Mouse (Mus musculus) hindbrain, embryonic 13.5 days (tissue): ENCODE measurements around the gene Sec22b. TPM values are rescaled to one million over a fixed set of nuclear protein-coding genes. Genes with fewer than 3 reads are reported as not detected.

Experiments used
- ATAC-seq: fragments of 200-750 bp; cut with Nextera tagmentation; 2 replicates; pipeline ENCODE4 v1.8.0; 2017; ENCODE audit warnings: moderate TSS enrichment; ENCODE audit not compliant: low FRiP score
- H3K27ac ChIP-seq: fragments of 300-500 bp; sonication (generic); 2 replicates; pipeline ENCODE4 v1.5.1; 2015; ENCODE audit warnings: inconsistent platforms, mild to moderate bottlenecking, moderate library complexity
- H3K27me3 ChIP-seq: fragments of 300-500 bp; sonication (generic); 2 replicates; pipeline ENCODE4 v1.6.1; 2015; ENCODE audit warnings: mild to moderate bottlenecking, inconsistent platforms
- H3K36me3 ChIP-seq: fragments of 300-500 bp; sonication (generic); 2 replicates; pipeline ENCODE4 v1.6.1; 2015; ENCODE audit warnings: mild to moderate bottlenecking, inconsistent platforms
- H3K4me1 ChIP-seq: fragments of 300-500 bp; sonication (generic); replicated peaks from 2 replicates; pipeline ENCODE4 v1.6.1; 2015; ENCODE audit warnings: inconsistent platforms
- H3K4me2 ChIP-seq: fragments of 300-500 bp; sonication (generic); 2 replicates; pipeline ENCODE4 v1.6.1; 2015; ENCODE audit warnings: inconsistent platforms, mild to moderate bottlenecking, moderate library complexity
- H3K4me3 ChIP-seq: fragments of 300-500 bp; sonication (generic); 2 replicates; pipeline ENCODE4 v1.5.1; 2015; ENCODE audit warnings: mild to moderate bottlenecking, inconsistent platforms
- H3K9ac ChIP-seq: fragments of 300-500 bp; sonication (generic); 2 replicates; pipeline ENCODE4 v1.6.1; 2015; ENCODE audit warnings: mild to moderate bottlenecking, inconsistent platforms
- H3K9me3 ChIP-seq: fragments of 300-500 bp; sonication (generic); 2 replicates; pipeline ENCODE4 v1.6.1; 2016; ENCODE audit warnings: inconsistent platforms
- WGBS: fragments of 180-500 bp; shearing (Covaris S2); methylation state at CpG from one replicate; pipeline ENCODE4 v1.1.7; 2015; 5-methylcytosine and 5-hydroxymethylcytosine counted together
- polyA plus RNA-seq: library from polyadenylated mRNA; unstranded; fragments of >200 nt; fragmentation: Nextera tagmentation; extraction: Ambion mirVana; gene quantifications from 2 replicates; pipeline ENCODE4 v1.2.1, GENCODE M21; 2015

Sec22b gene
- polyA plus RNA-seq, 1 experiment from 2014 or later: 103 TPM

DNA sequence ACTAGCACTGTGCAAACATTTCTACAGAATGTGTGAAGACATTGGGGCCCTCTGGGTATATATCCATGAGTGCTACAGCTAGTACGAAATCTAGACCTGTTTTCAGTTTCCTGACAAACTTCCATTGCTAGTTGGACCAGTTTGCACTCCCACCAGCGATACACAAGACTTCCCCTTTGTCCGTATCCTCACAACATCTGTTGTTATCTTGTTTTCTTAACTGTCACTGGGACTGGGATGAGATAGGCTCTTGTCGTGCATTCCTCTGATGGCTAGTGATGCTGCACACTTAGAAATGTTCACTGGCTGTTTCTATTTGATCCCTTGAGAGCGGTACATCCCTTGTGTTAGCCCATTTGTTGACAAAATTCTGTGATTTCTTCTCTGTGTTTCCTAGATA, 49.0 kb downstream of the Sec22b start:
- Histone ChIP-seq H3K9ac (no peak overlapping the region), H3K4me1 (no peaks in the 10 kb centered on the region), H3K27me3 (peaks cover 3% of the 10 kb centered on the region; the same call in 1 of the 2 replicates), H3K4me3 (no peak overlapping the region), H3K9me3 (no peaks in the 10 kb centered on the region), H3K36me3 (no peaks in the 10 kb centered on the region), H3K4me2 (no peak overlapping the region), H3K27ac (no peak overlapping the region)
- 70% methylated on average over 5 of the region's 5 CpGs for WGBS
- ATAC-seq: no peak

- no peaks in the 10 kb centered on the region for H3K36me3 ChIP-seq
- ATAC-seq: no peak
- 75% methylated on average over 3 of the region's 3 CpGs for WGBS
- H3K9me3 ChIP-seq: no peaks in the 10 kb centered on the region
- peaks cover 3% of the 10 kb centered on the region; the same call in 1 of the 2 replicates for H3K27me3 ChIP-seq
- no peak overlapping the region for H3K4me2 ChIP-seq
- no peak overlapping the region for H3K27ac ChIP-seq
- H3K4me3 ChIP-seq: no peak overlapping the region
- H3K9ac ChIP-seq: no peak overlapping the region
- no peaks in the 10 kb centered on the region for H3K4me1 ChIP-seq
Observed at GRCm38 (mm10) chr3:97951134-97951533, 50.1 kb downstream of the Sec22b start.

GRCm38 (mm10) chr3:97953196-97953595, 52.2 kb downstream of the Sec22b start:
- ATAC-seq: no peak
- H3K4me3 ChIP-seq: no peak overlapping the region
- WGBS: 89% methylated on average over 2 of the region's 2 CpGs
- no peaks in the 10 kb centered on the region for H3K9me3 ChIP-seq
- no peaks in the 10 kb centered on the region for H3K27me3 ChIP-seq
- H3K4me2 ChIP-seq: no peak overlapping the region
- H3K4me1 ChIP-seq: no peaks in the 10 kb centered on the region
- no peaks in the 10 kb centered on the region for H3K36me3 ChIP-seq
- H3K9ac ChIP-seq: no peak overlapping the region
- no peak overlapping the region for H3K27ac ChIP-seq

DNA sequence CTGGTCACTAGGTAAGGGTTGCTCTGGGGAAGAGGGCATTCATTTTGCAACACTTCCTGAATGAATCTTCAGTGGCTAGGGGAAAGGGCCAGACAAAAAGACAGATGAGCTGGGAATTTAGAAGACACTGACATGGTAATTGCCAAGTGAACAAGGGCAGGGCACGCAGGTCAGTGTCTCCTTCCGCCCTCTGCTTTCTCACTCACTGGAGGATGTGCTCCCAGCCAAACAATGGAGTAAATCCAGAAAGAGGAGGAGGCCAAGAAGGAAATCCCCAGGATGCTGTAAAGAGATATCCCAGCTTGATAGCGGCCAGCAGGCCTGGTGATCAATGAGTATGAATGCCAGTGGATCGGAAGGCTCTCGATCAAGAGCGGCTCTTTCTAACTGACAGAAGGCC, 55.3 kb downstream of the Sec22b start:
- 47% methylated on average over 6 of the region's 6 CpGs for WGBS
- ATAC-seq: no peak

GRCm38 (mm10) chr3:97956926-97957325, 55.9 kb downstream of the Sec22b start:
- no peaks in the 10 kb centered on the region for H3K9me3 ChIP-seq
- 83% methylated on average over 1 of the region's 1 CpGs for WGBS
- H3K36me3 ChIP-seq: no peaks in the 10 kb centered on the region
- H3K27me3 ChIP-seq: no peaks in the 10 kb centered on the region
- no peak overlapping the region for H3K4me2 ChIP-seq
- H3K27ac ChIP-seq: no peak overlapping the region
- no peak overlapping the region for H3K4me3 ChIP-seq
- H3K4me1 ChIP-seq: peaks cover 8% of the 10 kb centered on the region
- ATAC-seq: no peak
- no peak overlapping the region for H3K9ac ChIP-seq

More for the DNA sequence above, 55.3 kb downstream of the Sec22b start:
- H3K9ac ChIP-seq: no peak overlapping the region
- H3K27ac ChIP-seq: no peak overlapping the region
- no peaks in the 10 kb centered on the region for H3K36me3 ChIP-seq
- no peak overlapping the region for H3K4me2 ChIP-seq
- H3K4me1 ChIP-seq: peaks cover 7% of the 10 kb centered on the region
- H3K4me3 ChIP-seq: no peak overlapping the region
- H3K9me3 ChIP-seq: no peaks in the 10 kb centered on the region
- H3K27me3 ChIP-seq: no peaks in the 10 kb centered on the region

DNA sequence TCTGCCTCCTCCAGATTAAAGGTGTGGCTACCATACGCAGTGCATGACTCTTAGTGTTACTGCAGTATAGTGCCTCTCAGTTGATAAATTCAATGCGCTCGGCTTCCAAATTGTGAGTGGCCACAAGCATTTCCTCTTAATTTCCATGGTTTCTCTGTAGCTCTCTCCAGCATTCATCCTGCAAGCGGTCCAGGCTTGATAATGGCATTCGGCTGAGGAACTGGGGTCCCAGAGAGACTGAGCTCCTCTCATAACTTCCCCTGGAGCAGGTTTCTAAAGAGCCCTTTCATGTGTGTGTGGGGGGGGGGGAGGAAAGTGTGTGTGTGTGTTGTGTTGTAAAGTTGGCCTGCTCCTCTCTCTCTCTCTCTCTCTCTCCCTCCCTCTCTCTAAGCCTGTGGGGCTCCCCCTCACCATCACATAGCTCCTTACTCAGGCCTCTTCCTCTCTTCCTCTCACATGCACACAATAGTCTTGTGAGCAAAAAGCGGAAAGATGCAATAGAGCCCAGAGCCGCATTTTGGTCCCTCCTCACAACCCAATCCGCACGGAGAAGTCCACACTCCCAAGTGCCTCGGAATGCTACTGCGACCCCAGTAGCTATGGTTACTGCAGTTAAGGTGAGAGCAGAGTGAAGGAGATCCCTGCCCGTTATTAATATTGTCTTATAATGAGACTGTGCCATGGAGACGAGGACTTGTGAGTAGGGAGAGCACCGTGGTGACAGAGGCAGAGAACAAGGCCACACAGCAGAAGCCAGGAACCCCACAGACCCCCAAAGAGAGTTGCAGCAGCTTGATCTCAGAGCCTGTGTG, 60.0 kb downstream of the Sec22b start:
- H3K27ac ChIP-seq: no peak overlapping the region
- H3K4me1 ChIP-seq: peaks cover 8% of the 10 kb centered on the region
- H3K36me3 ChIP-seq: no peaks in the 10 kb centered on the region
- WGBS: 52% methylated on average over 14 of the region's 14 CpGs
- no peak overlapping the region for H3K4me2 ChIP-seq
- H3K9ac ChIP-seq: 0 out of 2 replicates have a peak overlapping the region, but pooled peaks have one; percentile 25
- H3K27me3 ChIP-seq: no peaks in the 10 kb centered on the region
- ATAC-seq: no peak
- no peaks in the 10 kb centered on the region for H3K9me3 ChIP-seq
- H3K4me3 ChIP-seq: no peak overlapping the region

DNA sequence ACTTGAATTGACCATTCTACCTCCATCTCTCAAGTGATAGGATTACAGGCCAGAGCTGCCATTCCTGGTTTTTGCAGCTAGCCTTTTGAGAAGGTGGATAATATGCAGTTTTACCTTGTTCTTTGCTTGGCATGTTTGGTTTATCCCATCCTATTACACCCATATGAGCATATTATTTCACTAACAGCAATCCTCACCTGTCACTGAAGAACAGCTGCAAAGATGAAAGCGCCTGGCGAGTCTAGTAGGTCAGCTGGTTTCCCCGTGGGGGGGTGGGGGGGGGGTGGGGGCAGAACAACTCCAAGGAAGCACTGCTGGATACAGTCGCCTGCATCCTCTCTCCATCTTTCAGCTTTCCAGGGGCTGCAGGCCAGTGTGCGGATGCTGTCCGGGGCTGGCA, 61.0 kb downstream of the Sec22b start:
- Histone ChIP-seq H3K4me2 (no peak overlapping the region), H3K27ac (no peak overlapping the region), H3K4me3 (no peak overlapping the region), H3K36me3 (no peaks in the 10 kb centered on the region), H3K9me3 (no peaks in the 10 kb centered on the region), H3K27me3 (no peaks in the 10 kb centered on the region), H3K4me1 (peaks cover 8% of the 10 kb centered on the region), H3K9ac (no peak overlapping the region)
- ATAC-seq: no peak
- WGBS: 71% methylated on average over 6 of the region's 6 CpGs

GRCm38 (mm10) chr3:97964878-97965353, 63.9 kb downstream of the Sec22b start:
- no peak for ATAC-seq

GRCm38 (mm10) chr3:97967627-97968026, 66.6 kb downstream of the Sec22b start:
- no peak overlapping the region for H3K27ac ChIP-seq
- H3K4me3 ChIP-seq: no peak overlapping the region
- no peak overlapping the region for H3K9ac ChIP-seq
- no peak overlapping the region for H3K4me2 ChIP-seq
- no peaks in the 10 kb centered on the region for H3K9me3 ChIP-seq
- 67% methylated on average over 2 of the region's 2 CpGs for WGBS
- H3K4me1 ChIP-seq: no peaks in the 10 kb centered on the region
- H3K27me3 ChIP-seq: no peaks in the 10 kb centered on the region
- H3K36me3 ChIP-seq: no peaks in the 10 kb centered on the region
- no peak for ATAC-seq

More at GRCm38 (mm10) chr3:97964878-97965353, 63.9 kb downstream of the Sec22b start:
- Histone ChIP-seq H3K27me3 (no peaks in the 10 kb centered on the region), H3K9me3 (no peaks in the 10 kb centered on the region), H3K27ac (no peak overlapping the region), H3K36me3 (no peaks in the 10 kb centered on the region), H3K4me2 (no peak overlapping the region), H3K4me1 (peaks cover 8% of the 10 kb centered on the region), H3K4me3 (no peak overlapping the region), H3K9ac (no peak overlapping the region)
- WGBS: 78% methylated on average over 14 of the region's 14 CpGs

GRCm38 (mm10) chr3:97968191-97968590, 67.2 kb downstream of the Sec22b start:
- 98% methylated on average over 2 of the region's 2 CpGs for WGBS
- no peak overlapping the region for H3K9ac ChIP-seq
- no peaks in the 10 kb centered on the region for H3K27me3 ChIP-seq
- H3K9me3 ChIP-seq: no peaks in the 10 kb centered on the region
- no peak overlapping the region for H3K4me2 ChIP-seq
- no peaks in the 10 kb centered on the region for H3K4me1 ChIP-seq
- no peaks in the 10 kb centered on the region for H3K36me3 ChIP-seq
- H3K27ac ChIP-seq: no peak overlapping the region
- no peak overlapping the region for H3K4me3 ChIP-seq
- ATAC-seq: no peak

- Histone ChIP-seq H3K9me3 (no peaks in the 10 kb centered on the region), H3K27me3 (no peaks in the 10 kb centered on the region), H3K36me3 (no peaks in the 10 kb centered on the region), H3K4me1 (no peaks in the 10 kb centered on the region), H3K27ac (no peak overlapping the region), H3K9ac (no peak overlapping the region), H3K4me2 (no peak overlapping the region), H3K4me3 (no peak overlapping the region)
- no peak for ATAC-seq
- 73% methylated on average over 1 of the region's 1 CpGs for WGBS
Observed at GRCm38 (mm10) chr3:97969019-97969418, 68.0 kb downstream of the Sec22b start.

- 30% methylated on average over 7 of the region's 7 CpGs for WGBS
Observed at GRCm38 (mm10) chr3:97971117-97971516, 70.1 kb downstream of the Sec22b start.

GRCm38 (mm10) chr3:97972200-97972599, 71.2 kb downstream of the Sec22b start:
- ATAC-seq: no peak
- Histone ChIP-seq H3K4me3 (no peak overlapping the region), H3K27me3 (no peaks in the 10 kb centered on the region), H3K9ac (no peak overlapping the region), H3K4me1 (no peaks in the 10 kb centered on the region), H3K36me3 (no peaks in the 10 kb centered on the region), H3K9me3 (0 out of 2 replicates have a peak, but pooled peaks cover 2% of the 10 kb centered on the region), H3K4me2 (no peak overlapping the region), H3K27ac (no peak overlapping the region)
- WGBS: 64% methylated on average over 5 of the region's 5 CpGs

More at GRCm38 (mm10) chr3:97971117-97971516, 70.1 kb downstream of the Sec22b start:
- Histone ChIP-seq H3K4me2 (no peak overlapping the region), H3K4me1 (no peaks in the 10 kb centered on the region), H3K4me3 (no peak overlapping the region), H3K9ac (no peak overlapping the region), H3K36me3 (no peaks in the 10 kb centered on the region), H3K27ac (no peak overlapping the region), H3K9me3 (0 out of 2 replicates have a peak, but pooled peaks cover 2% of the 10 kb centered on the region), H3K27me3 (no peaks in the 10 kb centered on the region)
- ATAC-seq: no peak
